Mouse (Mus musculus) cerebellum, adult 2 months (tissue): ENCODE results near the gene Rnf5.

Experiments
- CTCF ChIP-seq: fragments of 200-500 bp; IDR thresholded peaks from 2 replicates; pipeline ENCODE4 v1.5.1; 2011; ENCODE audit warnings: low read depth, mild to moderate bottlenecking, control low read depth, low read length, moderate library complexity, borderline replicate concordance; ENCODE audit not compliant: insufficient read depth
- POLR2A ChIP-seq: fragments of 200-500 bp; IDR thresholded peaks from 2 replicates; pipeline ENCODE4 v1.6.1; 2011; ENCODE audit warnings: low read length, control low read depth, borderline replicate concordance; ENCODE audit not compliant: insufficient read depth

- no peak for TF ChIP-seq POLR2A
- TF ChIP-seq CTCF, result no peak
These were observed 31.1 kb downstream of the Rnf5 start for GRCm38 (mm10) chr17:34572361-34572760.
